Mouse (Mus musculus) CH12.LX (cell line): ENCODE measurements at regions not wholly inside any gene's neighbourhood (a gene's known extent, or its start where the extent isn't known, plus 50 kb on each side); places are given as distances from the start of the nearest gene placed in this dataset.

Experiments used
- DNase-seq: peaks from one replicate; pipeline ENCODE4 v3.0.0-alpha.2; 2013; ENCODE audit errors: extremely low read depth
- H3K27ac ChIP-seq: 2 replicates; pipeline ENCODE4 v1.5.1; 2012; ENCODE audit warnings: low read depth, mild to moderate bottlenecking, control low read depth, moderate library complexity; ENCODE audit not compliant: insufficient read depth
- H3K27me3 ChIP-seq: replicated peaks from 2 replicates; pipeline ENCODE3; 2012; ENCODE audit warnings: inconsistent platforms
- H3K36me3 ChIP-seq, 2 experiments: replicated peaks in 1 of 2; 2 replicates each; pipeline versions ENCODE3 to v1.6.1; 2012; ENCODE audit warnings: inconsistent platforms in 1 of 2, low read length in 1 of 2, mild to moderate bottlenecking in 1 of 2, mixed read lengths in 1 of 2, moderate library complexity in 1 of 2; ENCODE audit not compliant: control insufficient read depth in 1 of 2, insufficient read depth in 1 of 2
- H3K4me1 ChIP-seq, 2 experiments: 2 replicates each; pipeline ENCODE4 v1.6.1; 2012; ENCODE audit warnings: inconsistent platforms in 1 of 2, moderate library complexity in 1 of 2; ENCODE audit not compliant: insufficient read depth in 2 of 2, control insufficient read depth in 1 of 2
- H3K4me2 ChIP-seq: 2 replicates; pipeline ENCODE4 v1.6.1; 2012; ENCODE audit warnings: low read depth, mild to moderate bottlenecking, control low read depth; ENCODE audit not compliant: poor library complexity, insufficient read depth, severe bottlenecking
- H3K4me3 ChIP-seq, 3 experiments: fragments of 150-350 bp in 1 of 3; sonication (generic) in 1 of 3; replicated peaks in 1 of 3; 2 replicates each; pipeline versions ENCODE3 to v1.5.1; 2011 to 2012; ENCODE audit warnings: low read depth in 2 of 3, low read length in 2 of 3, mild to moderate bottlenecking in 2 of 3, moderate library complexity in 2 of 3, control low read depth in 1 of 3, improper control_type of control experiment in 1 of 3, inconsistent platforms in 1 of 3, mixed read lengths in 1 of 3; ENCODE audit not compliant: poor library complexity in 1 of 3
- H3K79me2 ChIP-seq: replicated peaks from 2 replicates; pipeline ENCODE4 v1.6.1; 2012; ENCODE audit warnings: mild to moderate bottlenecking, moderate library complexity; ENCODE audit not compliant: control insufficient read depth, poor library complexity, insufficient read depth, severe bottlenecking; ENCODE audit errors: extremely low read depth
- H3K9ac ChIP-seq: 2 replicates; pipeline ENCODE4 v1.6.1; 2012; ENCODE audit warnings: low read depth, mild to moderate bottlenecking, control low read depth, moderate library complexity; ENCODE audit not compliant: insufficient read depth
- H3K9me3 ChIP-seq: replicated peaks from 2 replicates; pipeline ENCODE3; 2012; ENCODE audit warnings: low read length, inconsistent platforms, mixed read lengths
- BHLHE40 ChIP-seq: IDR thresholded peaks from 2 replicates; pipeline ENCODE4 v1.6.1; 2011; ENCODE audit warnings: mild to moderate bottlenecking, low read depth, low read length, improper control_type of control experiment
- CHD2 ChIP-seq: IDR thresholded peaks from 2 replicates; pipeline ENCODE4 v1.6.1; 2011; ENCODE audit warnings: low read length, improper control_type of control experiment
- CTCF ChIP-seq, 2 experiments: IDR thresholded peaks in 1 of 2; conservative IDR thresholded peaks in 1 of 2; 2 replicates each; pipeline ENCODE4 v1.5.1; 2011 to 2012; ENCODE audit warnings: low read depth in 2 of 2, low read length in 2 of 2, improper control_type of control experiment in 1 of 2, inconsistent platforms in 1 of 2, mild to moderate bottlenecking in 1 of 2, moderate library complexity in 1 of 2
- GABPA ChIP-seq: IDR thresholded peaks from 2 replicates; pipeline ENCODE4 v1.6.1; 2012; ENCODE audit warnings: low read depth, low read length, improper control_type of control experiment, inconsistent platforms; ENCODE audit not compliant: insufficient replicate concordance
- MXI1 ChIP-seq: IDR thresholded peaks from 2 replicates; pipeline ENCODE4 v1.6.1; 2011; ENCODE audit warnings: mild to moderate bottlenecking, low read depth, low read length, improper control_type of control experiment
- NELFE ChIP-seq: IDR thresholded peaks from 2 replicates; pipeline ENCODE4 v1.6.1; 2011; ENCODE audit warnings: low read depth, low read length, improper control_type of control experiment
- RAD21 ChIP-seq: IDR thresholded peaks from 2 replicates; pipeline ENCODE4 v1.6.1; 2011; ENCODE audit warnings: low read depth, mild to moderate bottlenecking, low read length, improper control_type of control experiment, moderate library complexity
- RCOR1 ChIP-seq: conservative IDR thresholded peaks from 2 replicates; pipeline ENCODE4 v1.6.1; 2012; ENCODE audit warnings: low read depth, mild to moderate bottlenecking, inconsistent platforms, low read length, improper control_type of control experiment
- SIN3A ChIP-seq: IDR thresholded peaks from 2 replicates; pipeline ENCODE4 v1.6.1; 2012; ENCODE audit warnings: low read length, improper control_type of control experiment, inconsistent platforms
- USF2 ChIP-seq: conservative IDR thresholded peaks from 2 replicates; pipeline ENCODE4 v1.6.1; 2011; ENCODE audit warnings: low read depth, low read length, improper control_type of control experiment
- ZMIZ1 ChIP-seq: IDR thresholded peaks from 2 replicates; pipeline ENCODE4 v1.6.1; 2012; ENCODE audit warnings: low read depth, mild to moderate bottlenecking, inconsistent platforms, low read length, improper control_type of control experiment
- dilution Hi-C: fragments of 300-500 bp; cut with MboI; formaldehyde crosslinking; loops from 2 replicates; pipeline ENCODE4 v1.14.3; 2020; ENCODE audit warnings: low sequenced_read_pairs; ENCODE audit not compliant: extremely low pct_unique_long_range_greater_than_20kb, extremely low pct_ligation_motif_present
- in situ Hi-C: fragments of 300-500 bp; cut with MboI; formaldehyde crosslinking; loops from 3 replicates; pipeline ENCODE4 v1.14.3; 2019; ENCODE audit warnings: low sequenced_read_pairs, low pct_ligation_motif_present, low pct_unique_long_range_greater_than_20kb, mixed read lengths

GRCm38 (mm10) chr10:109283348-109283747, 272.6 kb upstream of the Syt1 start:
- in situ Hi-C loops = no loop called here
- no peak overlapping the region for H3K27ac ChIP-seq
- dilution Hi-C loops = no loop called here

GRCm38 (mm10) chr10:109249781-109250180, 239.0 kb upstream of the Syt1 start:
- Histone ChIP-seq H3K27me3 (no peaks in the 10 kb centered on the region), H3K27ac (no peak overlapping the region), H3K4me3 (no peak overlapping the region), H3K4me2 (no peak overlapping the region), H3K36me3 (no peaks in the 10 kb centered on the region), H3K4me1 (no peaks in the 10 kb centered on the region), H3K79me2 (no peaks in the 10 kb centered on the region), H3K9me3 (no peaks in the 10 kb centered on the region), H3K9ac (no peak overlapping the region)
- in situ Hi-C loops (no loop called here), dilution Hi-C loops (no loop called here)
- no peak for DNase-seq
- TF ChIP-seq CTCF (conservative IDR thresholded peaks at IDR 0.05 in 1 of 2, IDR thresholded peaks at IDR 0.05 in 1 of 2; ENCODE audit: low read depth in 2 of 2, low read length in 2 of 2) = no peak
- TF ChIP-seq USF2 = no peak
- no peak for TF ChIP-seq GABPA
- no peak for TF ChIP-seq SIN3A
- TF ChIP-seq RAD21 = no peak
- TF ChIP-seq NELFE = no peak

More at GRCm38 (mm10) chr10:109283348-109283747, 272.6 kb upstream of the Syt1 start:
- H3K27me3 ChIP-seq = no peaks in the 10 kb centered on the region
- no peaks in the 10 kb centered on the region for H3K36me3 ChIP-seq
- H3K79me2 ChIP-seq = no peaks in the 10 kb centered on the region
- no peak for DNase-seq
- H3K4me1 ChIP-seq = no peaks in the 10 kb centered on the region
- no peak overlapping the region for H3K4me3 ChIP-seq
- TF ChIP-seq BHLHE40 = no peak
- no peak for TF ChIP-seq MXI1
- H3K4me2 ChIP-seq = no peak overlapping the region
- no peaks in the 10 kb centered on the region for H3K9me3 ChIP-seq
- H3K9ac ChIP-seq = no peak overlapping the region

GRCm38 (mm10) chr10:109246328-109246727, 235.5 kb upstream of the Syt1 start:
- Histone ChIP-seq H3K79me2 (no peaks in the 10 kb centered on the region), H3K36me3 (no peaks in the 10 kb centered on the region), H3K4me1 (no peaks in the 10 kb centered on the region), H3K9me3 (no peaks in the 10 kb centered on the region), H3K9ac (no peak overlapping the region), H3K27ac (no peak overlapping the region), H3K4me2 (no peak overlapping the region), H3K27me3 (no peaks in the 10 kb centered on the region), H3K4me3 (no peak overlapping the region)
- DNase-seq = no peak
- dilution Hi-C loops (no loop called here), in situ Hi-C loops (no loop called here)
- TF ChIP-seq RCOR1 (no peak), CHD2 (no peak), ZMIZ1 (no peak)
